Mouse (Mus musculus): ENCODE measurements around the gene Rab11fip4.

- TF ChIP-seq ZC3H11A (IDR thresholded peaks at IDR 0.05; ENCODE audit: borderline replicate concordance, low read depth, low read length), result no peak
- TF ChIP-seq MAFK (IDR thresholded peaks at IDR 0.05; ENCODE audit: insufficient read depth, low read depth, low read length), result no peak
These were observed 38.9 kb downstream of the Rab11fip4 start for GRCm38 (mm10) chr11:79629752-79630374.

All from ES-E14 (cell line).